Mouse (Mus musculus): Measurements from ENCODE around the gene Larp6.

GRCm38 (mm10) chr9:60752636-60753035, 39.8 kb downstream of the Larp6 start:
- TF ChIP-seq CTCF (IDR thresholded peaks at IDR 0.05; ENCODE audit: low read depth) (no peak), EP300 (IDR thresholded peaks at IDR 0.05; ENCODE audit: low read depth) (no peak)

Data from heart, postnatal 0 days (tissue).